Mouse (Mus musculus): ENCODE measurements around the gene Fbxo8. TPM values are rescaled to one million over a fixed set of nuclear protein-coding genes. Genes with fewer than 3 reads are reported as not detected.

The Fbxo8 gene
- polyA plus RNA-seq, 1 experiment from 2014 or later = 37.8 TPM

GRCm38 (mm10) chr8:56552045-56552444, 1.2 kb downstream of the Fbxo8 start:
- ATAC-seq (ENCODE audit: insufficient read depth, low FRiP score, low read depth) = no peak

DNA sequence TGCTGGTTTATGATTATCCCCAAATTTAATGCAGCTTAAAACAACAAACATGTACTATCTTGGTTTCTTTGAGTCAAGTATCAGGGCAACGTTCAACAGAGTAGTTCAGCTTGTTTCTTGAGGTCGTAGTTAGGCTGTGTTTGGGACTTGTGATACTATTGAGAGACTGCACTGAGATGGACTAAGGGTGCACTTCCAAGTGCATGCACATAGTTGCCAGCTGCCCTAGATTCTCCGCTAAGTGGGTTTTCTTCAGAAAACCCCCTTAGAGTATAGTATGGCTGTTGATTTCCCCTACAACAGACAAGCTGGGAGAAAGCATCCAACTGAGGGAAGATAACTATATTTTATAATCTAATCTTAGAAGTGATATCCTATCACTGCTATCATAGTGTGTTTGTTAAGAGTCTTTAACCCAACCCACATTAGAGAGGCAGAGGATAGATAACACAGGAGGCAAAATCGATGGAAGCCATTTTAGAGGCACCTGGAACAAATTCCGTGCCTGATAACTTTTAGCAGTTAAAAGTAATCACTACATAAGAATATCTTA, 1.7 kb downstream of the Fbxo8 start:
- Histone ChIP-seq H3K9ac (no peak overlapping the region), H3K27ac (no peak overlapping the region), H3K4me3 (replicated peaks) (no peak overlapping the region), H3K9me3 (no peaks in the 10 kb centered on the region), H3K36me3 (no peaks in the 10 kb centered on the region), H3K4me2 (0 out of 2 replicates have a peak overlapping the region, but pooled peaks have one; percentile 21), H3K27me3 (replicated peaks) (no peaks in the 10 kb centered on the region), H3K4me1 (peaks cover 3% of the 10 kb centered on the region; the same call in 1 of the 2 replicates)
- ATAC-seq (ENCODE audit: insufficient read depth, low FRiP score, low read depth) = no peak
- 53% methylated on average over 5 of the region's 5 CpGs for WGBS

More at GRCm38 (mm10) chr8:56552045-56552444, 1.2 kb downstream of the Fbxo8 start:
- Histone ChIP-seq H3K36me3 (no peaks in the 10 kb centered on the region), H3K9ac (no peak overlapping the region), H3K4me3 (replicated peaks) (peak overlapping the region; percentile 62), H3K9me3 (no peaks in the 10 kb centered on the region), H3K4me1 (peaks cover 3% of the 10 kb centered on the region; the same call in 1 of the 2 replicates), H3K27me3 (replicated peaks) (no peaks in the 10 kb centered on the region), H3K4me2 (peak overlapping the region; percentile 62), H3K27ac (no peak overlapping the region)
- 25% methylated on average over 10 of the region's 10 CpGs for WGBS

- 64% methylated on average over 4 of the region's 4 CpGs for WGBS
- Histone ChIP-seq H3K9ac (no peak overlapping the region), H3K9me3 (no peaks in the 10 kb centered on the region), H3K4me2 (no peak overlapping the region), H3K27me3 (replicated peaks) (no peaks in the 10 kb centered on the region), H3K36me3 (no peaks in the 10 kb centered on the region), H3K27ac (no peak overlapping the region), H3K4me3 (replicated peaks) (no peak overlapping the region), H3K4me1 (no peaks in the 10 kb centered on the region)
- ATAC-seq (ENCODE audit: insufficient read depth, low FRiP score, low read depth) = no peak
Observed at GRCm38 (mm10) chr8:56564399-56565047, 13.6 kb downstream of the Fbxo8 start.

- no peaks in the 10 kb centered on the region for H3K27me3 ChIP-seq (replicated peaks)
- H3K27ac ChIP-seq = no peak overlapping the region
- 89% methylated on average over 9 of the region's 9 CpGs for WGBS
- H3K4me2 ChIP-seq = no peak overlapping the region
- no peak for ATAC-seq (ENCODE audit: insufficient read depth, low FRiP score, low read depth)
- H3K4me1 ChIP-seq = no peaks in the 10 kb centered on the region
- H3K9me3 ChIP-seq = no peaks in the 10 kb centered on the region
- no peaks in the 10 kb centered on the region for H3K36me3 ChIP-seq
- no peak overlapping the region for H3K9ac ChIP-seq
- H3K4me3 ChIP-seq (replicated peaks) = no peak overlapping the region
Observed at GRCm38 (mm10) chr8:56566856-56567255, 16.0 kb downstream of the Fbxo8 start.

GRCm38 (mm10) chr8:56580918-56581317, 30.0 kb downstream of the Fbxo8 start:
- Histone ChIP-seq H3K27me3 (replicated peaks) (no peaks in the 10 kb centered on the region), H3K36me3 (no peaks in the 10 kb centered on the region), H3K27ac (no peak overlapping the region), H3K9ac (no peak overlapping the region), H3K9me3 (no peaks in the 10 kb centered on the region), H3K4me2 (no peak overlapping the region), H3K4me3 (replicated peaks) (no peak overlapping the region), H3K4me1 (no peaks in the 10 kb centered on the region)
- no peak for ATAC-seq (ENCODE audit: insufficient read depth, low FRiP score, low read depth)
- 86% methylated on average over 4 of the region's 4 CpGs for WGBS

GRCm38 (mm10) chr8:56582841-56583240, 32.0 kb downstream of the Fbxo8 start:
- no peak for ATAC-seq (ENCODE audit: insufficient read depth, low FRiP score, low read depth)
- Histone ChIP-seq H3K9me3 (no peaks in the 10 kb centered on the region), H3K36me3 (no peaks in the 10 kb centered on the region), H3K27me3 (replicated peaks) (no peaks in the 10 kb centered on the region), H3K9ac (no peak overlapping the region), H3K27ac (no peak overlapping the region), H3K4me3 (replicated peaks) (no peak overlapping the region), H3K4me1 (no peaks in the 10 kb centered on the region), H3K4me2 (no peak overlapping the region)

GRCm38 (mm10) chr8:56589004-56589403, 38.1 kb downstream of the Fbxo8 start:
- H3K9me3 ChIP-seq = no peaks in the 10 kb centered on the region
- H3K36me3 ChIP-seq = no peaks in the 10 kb centered on the region
- H3K9ac ChIP-seq = no peak overlapping the region
- H3K27ac ChIP-seq = no peak overlapping the region
- H3K4me2 ChIP-seq = no peak overlapping the region
- no peak overlapping the region for H3K4me3 ChIP-seq (replicated peaks)
- 29% methylated on average over 2 of the region's 2 CpGs for WGBS
- no peaks in the 10 kb centered on the region for H3K27me3 ChIP-seq (replicated peaks)
- H3K4me1 ChIP-seq = no peaks in the 10 kb centered on the region
- ATAC-seq (ENCODE audit: insufficient read depth, low FRiP score, low read depth) = no peak

- no peaks in the 10 kb centered on the region for H3K36me3 ChIP-seq
- WGBS = 88% methylated on average over 1 of the region's 1 CpGs
- no peak overlapping the region for H3K4me3 ChIP-seq (replicated peaks)
- no peak overlapping the region for H3K9ac ChIP-seq
- peak; percentile 66; the same call in 1 of the 2 replicates for ATAC-seq (ENCODE audit: insufficient read depth, low FRiP score, low read depth)
- H3K27me3 ChIP-seq (replicated peaks) = no peaks in the 10 kb centered on the region
- no peaks in the 10 kb centered on the region for H3K9me3 ChIP-seq
- no peak overlapping the region for H3K4me2 ChIP-seq
- H3K27ac ChIP-seq = no peak overlapping the region
- H3K4me1 ChIP-seq = no peaks in the 10 kb centered on the region
Observed at GRCm38 (mm10) chr8:56591084-56591483, 40.2 kb downstream of the Fbxo8 start.

DNA sequence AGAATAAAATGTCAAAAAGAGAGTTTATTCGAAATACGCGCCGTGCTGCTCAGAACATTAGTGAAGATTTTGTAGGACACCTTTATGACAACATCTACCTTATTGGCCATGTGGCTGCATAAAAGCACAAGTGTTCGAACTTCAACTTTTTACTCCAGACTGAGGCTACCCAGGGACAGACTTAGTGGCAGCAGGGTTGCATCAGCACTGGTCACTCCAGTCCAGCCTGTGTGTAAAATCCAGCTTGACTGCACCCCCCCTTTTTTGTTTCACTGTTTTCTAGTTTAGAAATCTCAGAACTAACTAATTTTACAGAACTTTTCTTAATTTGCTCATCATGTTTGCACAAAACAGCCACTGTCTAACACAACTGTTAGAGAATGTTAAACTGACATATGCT, 40.6 kb downstream of the Fbxo8 start:
- H3K9ac ChIP-seq = no peak overlapping the region
- no peak overlapping the region for H3K4me3 ChIP-seq (replicated peaks)
- H3K4me2 ChIP-seq = no peak overlapping the region
- ATAC-seq (ENCODE audit: insufficient read depth, low FRiP score, low read depth) = no peak
- no peaks in the 10 kb centered on the region for H3K9me3 ChIP-seq
- WGBS = 95% methylated on average over 5 of the region's 5 CpGs
- no peaks in the 10 kb centered on the region for H3K4me1 ChIP-seq
- H3K27me3 ChIP-seq (replicated peaks) = no peaks in the 10 kb centered on the region
- no peaks in the 10 kb centered on the region for H3K36me3 ChIP-seq
- no peak overlapping the region for H3K27ac ChIP-seq

GRCm38 (mm10) chr8:56606481-56606880, 55.6 kb downstream of the Fbxo8 start:
- no peaks in the 10 kb centered on the region for H3K27me3 ChIP-seq (replicated peaks)
- H3K9ac ChIP-seq = no peak overlapping the region
- H3K4me2 ChIP-seq = no peak overlapping the region
- no peaks in the 10 kb centered on the region for H3K4me1 ChIP-seq
- no peak overlapping the region for H3K4me3 ChIP-seq (replicated peaks)
- no peaks in the 10 kb centered on the region for H3K9me3 ChIP-seq
- H3K27ac ChIP-seq = no peak overlapping the region
- ATAC-seq (ENCODE audit: insufficient read depth, low FRiP score, low read depth) = no peak
- no peaks in the 10 kb centered on the region for H3K36me3 ChIP-seq
- 7% methylated on average over 3 of the region's 3 CpGs for WGBS

DNA sequence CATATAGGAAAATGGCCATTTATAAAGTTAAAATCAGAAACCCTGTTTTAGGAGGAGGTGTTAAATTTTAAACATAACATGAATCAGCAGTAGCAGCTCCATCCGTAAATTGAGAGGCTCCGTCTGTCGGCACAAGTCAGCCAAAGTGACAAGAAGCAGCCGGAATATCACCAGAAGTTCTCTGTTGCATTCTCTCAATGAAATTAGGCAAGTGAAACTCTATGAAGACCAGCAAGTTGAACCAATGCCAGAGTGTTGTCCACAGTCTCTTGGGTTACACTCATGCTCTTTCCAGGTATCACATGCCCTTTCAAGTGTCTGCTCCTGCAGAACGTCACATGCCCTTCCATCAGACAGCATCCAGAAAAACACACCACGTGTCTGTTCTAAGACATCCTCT, 60.8 kb downstream of the Fbxo8 start:
- Histone ChIP-seq H3K27me3 (replicated peaks) (no peaks in the 10 kb centered on the region), H3K4me2 (no peak overlapping the region), H3K36me3 (no peaks in the 10 kb centered on the region), H3K9me3 (no peaks in the 10 kb centered on the region), H3K27ac (no peak overlapping the region), H3K9ac (no peak overlapping the region), H3K4me3 (replicated peaks) (no peak overlapping the region), H3K4me1 (no peaks in the 10 kb centered on the region)
- WGBS = 60% methylated on average over 6 of the region's 6 CpGs
- no peak for ATAC-seq (ENCODE audit: insufficient read depth, low FRiP score, low read depth)

- H3K36me3 ChIP-seq = no peaks in the 10 kb centered on the region
- H3K9ac ChIP-seq = no peak overlapping the region
- H3K4me3 ChIP-seq (replicated peaks) = no peak overlapping the region
- H3K4me1 ChIP-seq = no peaks in the 10 kb centered on the region
- WGBS = 83% methylated on average over 1 of the region's 1 CpGs
- no peaks in the 10 kb centered on the region for H3K9me3 ChIP-seq
- H3K27ac ChIP-seq = no peak overlapping the region
- no peaks in the 10 kb centered on the region for H3K27me3 ChIP-seq (replicated peaks)
- no peak for ATAC-seq (ENCODE audit: insufficient read depth, low FRiP score, low read depth)
- no peak overlapping the region for H3K4me2 ChIP-seq
Observed at GRCm38 (mm10) chr8:56614235-56614634, 63.3 kb downstream of the Fbxo8 start.

Measured in stomach, embryonic 15.5 days (tissue).